Mouse (Mus musculus) ES-E14 (cell line): ENCODE results near the gene Srp14. TPM values are rescaled to one million over a fixed set of nuclear protein-coding genes. Genes with fewer than 3 reads are reported as not detected.

Experiments used
- DNase-seq: peaks from one replicate; pipeline ENCODE4 v3.0.0-alpha.2; 2013; ENCODE audit warnings: low read depth, low spot score
- H3K27ac ChIP-seq: 2 replicates; pipeline ENCODE4 v1.5.1; 2012; ENCODE audit warnings: low read depth, mild to moderate bottlenecking, low read length, moderate library complexity, mixed read lengths; ENCODE audit not compliant: poor library complexity, insufficient read depth, severe bottlenecking
- H3K36me3 ChIP-seq: 2 replicates; pipeline ENCODE4 v1.6.1; 2012; ENCODE audit warnings: mild to moderate bottlenecking, low read length, moderate library complexity, mixed read lengths; ENCODE audit not compliant: control insufficient read depth, poor library complexity, insufficient read depth, severe bottlenecking
- H3K4me1 ChIP-seq, 2 experiments: fragments of 150-350 bp in 1 of 2; sonication (generic) in 1 of 2; 2 replicates each; pipeline ENCODE4 v1.6.1; 2012; ENCODE audit warnings: low read length in 2 of 2, mild to moderate bottlenecking in 1 of 2, mixed read lengths in 1 of 2; ENCODE audit not compliant: control insufficient read depth in 2 of 2, insufficient read depth in 2 of 2, poor library complexity in 1 of 2
- H3K4me3 ChIP-seq, 2 experiments: fragments of 150-350 bp in 1 of 2; sonication (generic) in 1 of 2; 2 replicates each; pipeline ENCODE4 v1.5.1; 2012; ENCODE audit warnings: low read length in 2 of 2, low read depth in 1 of 2, mild to moderate bottlenecking in 1 of 2, mixed read lengths in 1 of 2; ENCODE audit not compliant: insufficient read depth in 1 of 2, poor library complexity in 1 of 2, severe bottlenecking in 1 of 2
- H3K9ac ChIP-seq: 2 replicates; pipeline ENCODE4 v1.6.1; 2012; ENCODE audit warnings: low read depth, mild to moderate bottlenecking, low read length, mixed read lengths; ENCODE audit not compliant: poor library complexity, insufficient read depth, severe bottlenecking
- H3K9me3 ChIP-seq: fragments of 150-350 bp; sonication (generic); 2 replicates; pipeline ENCODE4 v1.6.1; 2012; ENCODE audit warnings: low read depth, mild to moderate bottlenecking, low read length; ENCODE audit not compliant: control insufficient read depth, insufficient read depth
- CHD2 ChIP-seq: IDR thresholded peaks from 2 replicates; pipeline ENCODE4 v1.6.1; 2014; ENCODE audit warnings: mild to moderate bottlenecking, low read depth, low read length, inconsistent platforms
- HCFC1 ChIP-seq: IDR thresholded peaks from 2 replicates; pipeline ENCODE4 v1.6.1; 2012; ENCODE audit warnings: low read length, inconsistent platforms, borderline replicate concordance; ENCODE audit not compliant: insufficient read depth
- MAFK ChIP-seq: IDR thresholded peaks from 2 replicates; pipeline ENCODE4 v1.6.1; 2014; ENCODE audit warnings: mild to moderate bottlenecking, low read depth, low read length, inconsistent platforms; ENCODE audit not compliant: insufficient read depth
- ZC3H11A ChIP-seq: IDR thresholded peaks from 2 replicates; pipeline ENCODE4 v1.6.1; 2012; ENCODE audit warnings: low read depth, mild to moderate bottlenecking, inconsistent platforms, low read length, borderline replicate concordance
- ZNF384 ChIP-seq: IDR thresholded peaks from 2 replicates; pipeline ENCODE4 v1.6.1; 2012; ENCODE audit warnings: low read depth, low read length, inconsistent platforms
- in situ Hi-C, 2 experiments: fragments of 600-800 bp; cut with MboI; formaldehyde crosslinking; loops; one replicate each; pipeline ENCODE4 v1.15.1; 2025; ENCODE audit warnings: low sequenced_read_pairs in 2 of 2, inconsistent platforms in 1 of 2; ENCODE audit not compliant: unreplicated experiment in 2 of 2
- total RNA-seq: library from RNA; depleted of rRNA; stranded (reverse); fragments of 300-350 nt; gene quantifications from 2 replicates; pipeline ENCODE4 v1.2.3, GENCODE M21; 2012; rRNA removed

Gene Srp14
- total RNA-seq, 1 experiment, result 191 TPM

- in situ Hi-C loops, result no loop called here
- no peak overlapping the region for H3K9ac ChIP-seq
- no peak overlapping the region for H3K27ac ChIP-seq
- no peaks in the 10 kb centered on the region for H3K9me3 ChIP-seq
- TF ChIP-seq HCFC1 (no peak), CHD2 (no peak), ZNF384 (no peak), ZC3H11A (no peak)
- DNase-seq, result no peak
- H3K36me3 ChIP-seq, result peaks cover 7% of the 10 kb centered on the region
- H3K4me3 ChIP-seq, result no peak overlapping the region
- no peaks in the 10 kb centered on the region for H3K4me1 ChIP-seq
These were observed 37.3 kb downstream of the Srp14 start for GRCm38 (mm10) chr2:118442172-118442571.

GRCm38 (mm10) chr2:118431589-118431988 lies 47.9 kb downstream of the Srp14 start:
- no peak for TF ChIP-seq MAFK
- H3K27ac ChIP-seq, result no peak overlapping the region
- no peak overlapping the region for H3K9ac ChIP-seq
- H3K4me1 ChIP-seq, result peaks cover 0 to 2% of the 10 kb centered on the region in 2 experiments; a peak in 1 of 4 replicates
- no peaks in the 10 kb centered on the region for H3K9me3 ChIP-seq
- H3K4me3 ChIP-seq, result no peak overlapping the region
- peaks cover 2% of the 10 kb centered on the region; the same call in 1 of the 2 replicates for H3K36me3 ChIP-seq
- peak; percentile 50 for DNase-seq
- in situ Hi-C loops, result no loop called here

- in situ Hi-C loops, result no loop called here
- H3K9me3 ChIP-seq, result no peaks in the 10 kb centered on the region
- peaks cover 0 to 2% of the 10 kb centered on the region in 2 experiments; a peak in 1 of 4 replicates for H3K4me1 ChIP-seq
- H3K4me3 ChIP-seq, result peak overlapping the region; percentile 62 to 63
- no peak overlapping the region for H3K27ac ChIP-seq
- peaks cover 2% of the 10 kb centered on the region; the same call in 1 of the 2 replicates for H3K36me3 ChIP-seq
- TF ChIP-seq MAFK (no peak), ZNF384 (no peak), HCFC1 (no peak), ZC3H11A (no peak), CHD2 (no peak)
- peak overlapping the region; percentile 56 for H3K9ac ChIP-seq
- no peak for DNase-seq
These were observed 48.9 kb downstream of the Srp14 start for GRCm38 (mm10) chr2:118430630-118431029.

- H3K36me3 ChIP-seq, result peaks cover 2% of the 10 kb centered on the region; the same call in 1 of the 2 replicates
These were observed 50.2 kb downstream of the Srp14 start for GRCm38 (mm10) chr2:118429297-118429696.

GRCm38 (mm10) chr2:118428296-118428695 lies 51.2 kb downstream of the Srp14 start:
- Histone ChIP-seq H3K36me3 (no peaks in the 10 kb centered on the region; the same call in 1 of the 2 replicates), H3K27ac (no peak overlapping the region), H3K4me3 (no peak overlapping the region), H3K9me3 (no peaks in the 10 kb centered on the region), H3K4me1 (peaks cover 0 to 2% of the 10 kb centered on the region in 2 experiments; a peak in 1 of 4 replicates), H3K9ac (no peak overlapping the region)
- TF ChIP-seq ZNF384, result no peak
- TF ChIP-seq CHD2, result no peak
- no peak for TF ChIP-seq ZC3H11A
- no peak for TF ChIP-seq MAFK
- no peak for TF ChIP-seq HCFC1
- no peak for DNase-seq
- in situ Hi-C loops, result no loop called here

More at GRCm38 (mm10) chr2:118429297-118429696, 50.2 kb downstream of the Srp14 start:
- Histone ChIP-seq H3K27ac (no peak overlapping the region), H3K9me3 (no peaks in the 10 kb centered on the region), H3K4me1 (peaks cover 0 to 2% of the 10 kb centered on the region in 2 experiments; a peak in 1 of 4 replicates), H3K4me3 (no peak overlapping the region), H3K9ac (no peak overlapping the region)
- in situ Hi-C loops, result no loop called here
- TF ChIP-seq MAFK (no peak), ZNF384 (no peak), HCFC1 (no peak), ZC3H11A (no peak), CHD2 (no peak)
- DNase-seq, result no peak

Other genes with a start within 250 kb of the Srp14 start
- gene Fsip1, start 222.7 kb downstream of the Srp14 start, total RNA-seq, result 0.63 and 0.85 TPM in 2 replicates
- gene Gpr176, start 106.3 kb downstream of the Srp14 start, total RNA-seq, result 0.22 and 0.26 TPM in 2 replicates
- gene Eif2ak4, start 91.1 kb downstream of the Srp14 start, total RNA-seq, result 8.1 and 10.5 TPM in 2 replicates
- 9.1 and 14.1 TPM in 2 replicates for gene Bmf, start 70.0 kb upstream of the Srp14 start, total RNA-seq
- 115 and 121 TPM in 2 replicates for gene Bub1b, start 118.5 kb upstream of the Srp14 start, total RNA-seq
- gene Pak6, start 183.6 kb upstream of the Srp14 start, total RNA-seq, result 0.85 and 3.1 TPM in 2 replicates
- 0.05 TPM in 1 of 2 replicates, not detected in the other for gene Ankrd63, start 224.3 kb upstream of the Srp14 start, total RNA-seq
- gene Plcb2, start 248.7 kb upstream of the Srp14 start, total RNA-seq, result 0.09 TPM in 1 of 2 replicates, not detected in the other